Mouse (Mus musculus) urinary bladder, postnatal 36 days (tissue): Measurements from ENCODE around the gene Tmtc1.

Experiments
- DNase-seq, 2 experiments: peaks; one replicate each; pipeline ENCODE4 v3.0.0; 2022; ENCODE audit warnings: low spot score in 2 of 2, mixed read lengths in 1 of 2

Gene Tmtc1

DNA sequence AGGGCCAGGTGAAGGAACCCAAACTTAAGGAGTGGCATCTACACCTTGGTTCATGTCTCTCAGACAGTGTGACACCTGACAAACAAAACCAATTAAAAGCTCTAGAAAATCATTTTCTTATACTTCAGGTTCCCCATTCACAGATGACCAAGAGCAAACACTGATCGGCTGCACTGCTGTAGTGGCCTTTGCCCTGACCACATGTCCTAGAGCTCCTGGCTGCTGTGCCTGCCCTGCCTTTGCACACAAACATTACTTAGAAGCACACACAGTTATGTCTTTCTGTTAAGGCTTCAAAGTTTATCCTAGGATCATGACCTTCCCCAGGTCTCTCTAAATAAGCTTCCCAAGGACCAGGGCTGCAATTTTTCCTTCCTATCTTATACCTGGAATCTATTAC lies 199.4 kb downstream of the Tmtc1 start:
- DNase-seq = no peak

DNA sequence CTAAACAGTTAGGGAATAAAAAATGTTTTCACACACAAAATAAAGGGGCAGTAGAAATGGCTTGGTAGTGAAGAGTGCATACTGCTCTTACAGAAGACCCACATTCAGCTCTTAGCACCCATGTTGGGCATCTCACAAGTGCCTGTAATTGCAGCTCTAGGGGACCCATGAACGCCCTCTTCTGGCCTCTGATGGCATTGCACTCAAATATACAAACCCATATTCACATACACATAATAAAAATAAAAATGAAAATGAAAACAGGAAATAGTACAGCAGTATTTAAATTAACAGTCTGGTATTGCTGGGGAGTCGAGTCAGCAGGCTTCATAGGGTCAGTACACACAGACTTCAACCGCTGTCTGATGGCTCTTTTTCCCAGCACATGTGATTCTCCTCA lies 201.9 kb downstream of the Tmtc1 start:
- no peak for DNase-seq

DNA sequence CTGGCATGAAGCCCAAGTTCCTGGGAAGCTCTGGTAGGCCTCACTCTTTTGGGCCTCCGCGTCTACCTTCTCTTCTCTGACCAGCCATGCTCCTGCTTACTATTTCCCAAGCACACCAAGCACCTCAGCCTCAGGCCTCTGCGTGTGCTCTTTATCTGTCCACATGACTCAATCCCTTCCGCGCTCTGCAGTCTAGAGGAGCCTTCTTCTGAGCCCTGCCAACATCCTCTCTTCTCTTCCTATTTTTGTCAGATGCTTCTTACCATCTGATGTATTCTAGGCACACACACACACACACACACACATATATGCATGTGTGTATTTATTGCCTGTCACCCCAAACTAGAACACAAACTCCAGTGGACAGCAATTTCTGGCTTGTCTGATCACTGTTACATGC lies 202.5 kb downstream of the Tmtc1 start:
- DNase-seq = no peak

DNA sequence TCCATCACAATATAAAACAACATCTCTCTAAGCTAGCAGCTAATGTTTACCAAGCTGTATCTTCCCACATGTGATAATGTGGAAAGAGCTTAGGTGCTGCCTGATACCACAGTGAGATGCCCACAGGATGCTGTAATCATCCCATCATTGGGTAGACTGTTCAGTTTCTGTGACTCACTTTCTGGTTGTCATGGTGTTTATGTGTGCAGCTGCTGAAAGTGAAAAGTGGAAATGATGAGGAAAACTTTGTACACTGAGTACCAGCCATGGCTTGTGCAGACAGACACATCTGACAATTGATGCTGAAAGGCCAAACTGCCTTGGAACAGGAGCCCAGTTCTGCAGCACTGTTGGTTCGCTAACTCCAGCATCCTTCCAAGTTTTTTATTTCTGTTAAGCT lies 204.9 kb downstream of the Tmtc1 start:
- no peak for DNase-seq

DNA sequence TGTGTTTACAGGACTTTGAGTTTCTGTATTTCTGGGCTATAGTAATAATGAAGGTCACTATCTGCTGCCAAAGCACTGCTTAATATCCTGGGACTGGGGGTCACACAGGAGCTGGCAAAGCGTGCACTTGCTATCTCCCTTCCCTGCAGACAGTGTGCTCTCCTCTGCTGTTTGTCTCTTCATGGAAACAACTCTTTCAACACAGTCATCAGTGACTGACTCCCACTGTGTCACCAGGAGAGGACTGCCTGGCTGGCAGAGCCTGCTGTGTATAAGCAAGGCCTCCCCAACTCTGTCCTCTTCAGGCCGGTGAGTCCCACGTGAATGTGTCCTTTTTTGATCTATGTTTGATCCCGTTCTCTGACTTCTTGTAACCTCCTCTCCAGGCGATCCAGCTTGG lies 206.7 kb downstream of the Tmtc1 start:
- DNase-seq = no peak

DNA sequence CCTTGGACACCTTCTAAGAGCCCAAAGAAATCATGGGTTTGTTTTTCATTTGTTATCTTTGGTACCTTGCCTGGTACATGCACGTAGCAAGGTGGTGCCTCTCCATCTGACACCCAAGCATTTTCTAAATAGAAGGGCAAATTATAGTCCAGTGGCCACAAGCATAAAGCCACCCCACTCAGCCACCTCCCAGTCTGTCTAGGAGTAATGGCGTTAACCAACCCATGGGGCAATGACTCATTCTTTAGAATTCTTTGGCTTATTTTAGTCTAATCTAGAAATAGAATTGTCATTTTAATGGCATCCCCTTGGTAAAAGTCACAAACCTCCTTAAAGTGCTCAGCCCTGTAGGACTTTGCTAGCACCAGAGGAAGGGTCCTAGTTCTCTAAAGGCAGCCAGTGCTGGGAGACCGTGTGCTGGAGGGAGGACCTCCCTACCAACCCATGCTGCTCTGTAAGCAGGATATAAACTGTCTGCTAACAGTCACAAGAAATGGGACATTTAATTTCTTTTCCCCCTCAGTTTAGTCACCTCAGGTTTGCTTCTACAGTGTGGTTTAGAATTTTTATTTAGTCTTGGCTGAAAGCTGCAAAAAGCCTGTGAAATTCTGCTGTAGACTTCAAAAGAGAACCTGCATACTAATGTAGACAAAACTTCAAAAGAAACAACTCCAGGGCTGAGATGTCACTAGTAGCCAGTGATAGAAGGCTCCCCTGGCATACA lies 209.9 kb downstream of the Tmtc1 start:
- DNase-seq = no peak

DNA sequence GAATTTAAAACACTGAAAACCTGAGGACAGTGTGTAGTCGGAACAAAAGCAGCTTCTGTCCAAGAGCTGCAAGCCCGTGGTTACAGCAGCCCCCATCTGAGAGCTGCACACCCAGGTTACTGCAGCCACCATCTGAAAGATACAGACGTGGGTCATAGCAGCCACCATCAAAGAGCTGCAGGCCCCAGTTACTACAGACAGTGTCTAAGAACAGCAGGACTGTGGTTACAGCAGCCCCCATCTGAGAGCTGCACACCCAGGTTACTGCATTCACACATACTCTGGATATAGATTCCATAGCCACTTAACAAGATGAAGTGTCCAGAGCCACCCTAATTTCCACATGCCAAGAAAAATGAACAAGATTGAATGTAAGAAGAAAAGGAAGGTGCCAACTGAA lies 216.6 kb downstream of the Tmtc1 start:
- no peak for DNase-seq

DNA sequence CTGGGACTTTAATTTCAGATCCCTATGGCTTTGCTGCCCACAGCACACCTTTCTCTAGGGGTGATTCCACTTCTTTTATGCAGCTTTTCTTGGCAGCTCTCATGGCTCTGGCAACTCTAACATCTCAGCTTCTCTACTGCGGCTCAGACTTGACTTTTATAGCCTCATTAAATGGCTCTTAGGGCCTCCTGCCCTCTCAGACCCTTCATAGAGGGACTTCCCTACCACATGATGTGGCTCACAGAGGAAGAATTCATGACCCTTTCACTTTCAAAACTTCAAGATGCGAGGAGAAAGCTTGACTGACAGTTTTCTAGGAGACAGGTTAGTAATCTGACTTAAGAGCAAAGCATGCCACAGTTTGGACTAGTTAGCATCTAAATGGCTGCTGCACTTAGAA lies 221.5 kb downstream of the Tmtc1 start:
- DNase-seq = no peak

DNA sequence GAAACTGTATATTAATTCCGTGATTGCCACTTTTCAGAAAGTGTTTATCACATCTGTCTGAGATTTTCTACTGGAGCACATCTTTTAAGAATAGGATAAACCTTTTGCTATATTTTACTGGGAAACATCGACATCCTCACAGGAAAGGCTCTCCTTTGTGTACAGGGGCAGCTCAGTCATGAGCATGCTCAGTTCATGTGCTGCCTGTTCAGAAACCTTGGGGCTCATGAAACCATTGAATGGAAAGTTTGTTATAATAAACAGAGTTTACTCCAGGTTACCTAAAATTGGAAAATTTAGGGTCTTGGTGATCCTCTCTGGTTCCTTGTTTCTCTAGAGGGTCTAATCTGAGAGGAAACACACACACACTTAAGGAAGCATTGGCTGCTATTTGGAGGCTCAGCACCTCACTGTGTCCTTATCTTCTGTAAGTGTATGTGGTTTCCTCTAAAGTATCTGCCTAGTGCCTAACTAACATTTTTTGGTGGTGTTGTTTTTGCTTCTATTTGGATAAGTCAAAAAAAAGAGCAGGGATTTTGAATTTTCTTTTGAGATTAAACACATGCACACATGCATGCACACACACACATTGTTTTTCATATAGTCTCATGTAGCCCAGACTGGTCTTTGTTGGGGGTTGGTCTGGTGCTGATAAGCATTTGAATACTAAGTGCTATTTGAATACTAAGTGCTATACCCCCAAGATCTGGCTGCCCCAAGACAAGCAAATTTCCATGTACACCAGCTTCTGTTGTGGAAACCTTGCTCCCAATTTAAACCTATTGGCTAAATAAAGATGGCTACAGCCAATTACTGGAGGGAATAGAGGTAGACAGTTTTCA lies 225.7 kb downstream of the Tmtc1 start:
- DNase-seq = no peak

DNA sequence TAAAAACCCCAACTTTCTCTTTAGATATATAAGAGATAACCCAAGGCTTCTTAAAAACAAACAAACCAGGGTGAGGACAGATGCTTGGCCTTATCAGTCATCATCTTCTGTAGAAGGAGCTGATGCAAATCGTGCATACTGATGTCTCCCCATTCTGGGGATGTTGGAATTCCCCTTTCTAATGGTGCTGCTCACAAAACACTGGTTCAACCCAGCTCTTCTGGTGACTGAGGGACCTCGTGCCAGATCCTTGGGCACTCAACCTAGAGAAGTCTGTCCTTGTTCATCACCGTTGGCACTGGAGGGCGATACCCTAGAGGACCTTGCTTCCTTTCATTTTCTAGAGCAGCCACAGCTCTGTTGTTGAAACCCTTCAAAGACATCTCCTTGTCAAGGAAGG lies 227.4 kb downstream of the Tmtc1 start:
- no peak for DNase-seq

DNA sequence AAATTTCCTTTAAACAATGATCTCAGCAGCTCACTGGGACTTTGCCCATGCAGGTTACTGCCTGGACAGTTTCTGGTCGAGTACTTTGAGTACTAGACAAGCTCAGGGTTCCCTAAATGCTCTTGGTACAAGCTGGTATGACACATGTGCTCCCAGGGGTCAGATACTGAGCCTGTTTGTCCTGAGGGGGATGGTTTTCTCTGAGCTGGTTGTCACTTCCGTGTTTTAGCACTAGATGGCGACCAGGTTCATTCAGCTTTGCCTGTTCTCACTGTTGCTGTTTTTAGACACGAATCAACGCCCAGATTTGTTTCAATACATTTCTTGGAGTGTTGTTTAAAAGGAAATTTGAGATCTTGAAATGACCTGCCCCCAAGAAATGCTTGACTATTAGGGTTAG lies 229.4 kb downstream of the Tmtc1 start:
- peak in 1 of 2 experiments; percentile 32 for DNase-seq

DNA sequence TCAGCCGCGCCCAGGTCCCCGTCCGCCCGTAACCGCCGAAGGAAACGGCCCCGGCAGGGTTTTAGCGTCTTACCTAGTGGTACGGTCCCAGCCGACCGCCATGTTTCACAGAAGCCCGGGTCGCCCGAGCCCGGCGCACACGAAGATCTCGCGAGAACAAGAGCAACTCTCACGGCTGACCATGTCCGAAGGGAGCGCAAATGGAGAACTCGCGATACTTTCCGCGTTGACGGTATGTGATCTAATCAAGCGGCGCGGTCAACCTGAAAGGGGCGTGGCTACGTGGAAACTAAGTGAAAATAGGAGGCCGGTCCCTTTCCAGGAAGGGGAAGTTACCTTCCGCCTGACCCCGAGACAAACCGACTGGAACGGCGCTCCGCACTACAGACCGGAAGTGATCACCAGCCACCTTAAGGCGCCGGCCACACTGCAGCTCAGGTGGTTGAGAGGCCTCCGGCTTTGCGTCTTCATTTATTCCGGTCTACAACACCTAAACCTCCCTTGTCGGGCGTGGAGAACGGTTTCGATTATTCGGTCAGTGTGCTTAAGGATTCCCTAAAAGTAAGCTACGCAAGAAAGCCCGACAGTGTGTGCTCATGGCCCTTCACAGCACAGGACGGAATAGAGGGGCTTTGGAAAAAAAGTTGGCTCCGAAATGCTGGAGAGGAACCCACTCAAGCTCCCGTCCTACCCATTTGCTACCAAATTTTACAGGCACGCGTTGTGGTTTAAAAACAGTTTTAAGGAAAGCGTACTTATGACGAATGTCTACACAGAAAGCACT lies 232.1 kb downstream of the Tmtc1 start, which contains the start of gene Ergic2:
Gene Ergic2 (minus strand): TSS at position 478 of the 784 bp plus-strand sequence.
- DNase-seq = peak; percentile 97 to 98

DNA sequence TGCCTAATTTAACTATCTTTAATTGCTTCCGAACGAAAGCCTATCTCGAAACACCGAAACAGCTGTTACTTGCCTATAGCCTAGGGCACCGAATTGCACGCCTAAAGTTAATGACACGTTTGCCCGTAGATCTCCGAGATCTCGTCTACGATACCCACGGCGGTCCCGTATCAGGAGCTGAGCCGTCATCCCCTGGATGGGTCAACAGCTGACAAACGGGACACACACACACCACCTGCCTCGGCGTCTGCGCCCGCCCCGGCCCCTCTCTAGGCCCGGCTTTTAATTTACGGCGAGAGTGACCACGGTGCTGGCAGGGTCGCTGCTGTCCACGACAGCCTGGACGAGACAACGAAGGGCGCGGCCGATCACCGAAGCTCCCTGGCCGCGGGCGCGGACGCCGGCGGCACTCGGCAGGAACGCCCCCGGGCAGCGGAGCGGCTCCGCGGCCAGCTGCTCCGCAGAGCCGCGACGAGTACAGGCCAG lies 232.8 kb downstream of the Tmtc1 start:
- no peak for DNase-seq

DNA sequence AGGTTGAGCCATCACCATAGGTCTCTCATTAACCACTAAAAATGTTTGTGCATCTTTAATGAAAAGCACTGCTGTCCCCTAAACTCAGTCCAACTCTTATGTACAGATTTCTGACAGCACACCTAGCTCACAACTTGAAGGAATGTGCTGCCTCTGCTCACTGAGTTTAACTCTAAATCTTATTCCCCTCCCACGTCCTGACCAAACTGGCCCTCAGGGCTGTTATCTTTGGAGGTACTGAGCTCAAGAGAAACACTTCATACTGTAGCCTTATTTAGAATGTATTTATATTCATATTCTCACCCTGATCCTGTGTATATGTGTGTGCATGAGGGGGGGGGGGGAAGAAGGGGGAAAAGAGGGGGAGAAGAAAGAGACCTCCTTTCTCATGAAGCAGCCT lies 236.7 kb downstream of the Tmtc1 start:
- no peak for DNase-seq

DNA sequence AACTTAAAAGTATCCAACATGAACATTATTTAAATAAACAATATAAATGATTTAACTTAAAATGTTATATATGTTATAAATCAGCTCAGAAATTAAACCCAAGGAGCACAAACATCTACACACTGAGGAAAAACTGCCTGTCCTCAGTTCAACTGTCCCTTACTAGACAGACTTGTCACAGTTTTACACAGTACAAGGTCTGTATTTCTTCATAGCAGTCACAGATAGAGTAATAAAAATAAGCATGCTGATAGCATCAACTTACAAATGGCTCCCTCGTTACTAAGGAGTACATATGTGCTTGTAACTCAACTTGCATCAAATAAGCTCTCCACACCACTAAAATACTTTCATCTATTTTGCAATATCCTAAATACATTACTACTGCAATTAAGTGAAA lies 239.1 kb downstream of the Tmtc1 start:
- DNase-seq = no peak

DNA sequence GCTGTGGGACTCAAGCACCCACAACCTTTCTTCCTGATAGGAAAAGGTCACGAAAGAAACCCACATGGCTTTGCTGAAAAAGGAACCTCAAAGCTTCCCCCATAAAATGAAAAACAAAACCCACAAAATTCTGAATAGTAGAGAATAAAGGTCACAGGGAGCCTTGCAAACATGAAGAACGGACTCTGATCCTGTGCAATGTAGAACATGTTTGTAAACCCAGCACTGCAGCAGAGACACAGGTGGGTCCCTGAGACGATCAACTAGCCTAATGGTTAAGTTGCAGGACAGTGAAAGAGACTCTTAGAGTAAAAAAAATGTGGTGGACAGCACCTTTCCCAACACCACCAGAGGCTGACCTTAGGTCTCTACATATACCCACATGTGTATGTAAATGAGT lies 244.5 kb downstream of the Tmtc1 start:
- no peak for DNase-seq

DNA sequence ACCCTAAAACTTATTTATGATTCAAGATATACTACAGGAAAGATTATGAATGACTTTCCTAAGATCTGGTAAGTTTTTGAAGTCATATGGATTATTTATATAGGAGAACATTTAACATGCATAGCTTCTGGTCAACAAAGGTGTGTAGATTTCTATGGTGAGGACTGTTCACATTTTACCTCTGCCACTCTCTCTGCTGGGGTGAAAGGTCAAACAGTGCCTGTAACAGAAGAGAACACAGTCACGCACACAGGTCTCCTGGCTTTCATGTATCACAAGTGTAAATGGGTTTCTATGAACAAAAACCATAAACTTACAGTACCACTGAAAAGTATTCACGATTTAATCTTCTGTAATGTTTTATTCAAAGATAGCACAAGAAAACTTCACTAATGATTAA lies 245.0 kb downstream of the Tmtc1 start:
- DNase-seq = no peak

DNA sequence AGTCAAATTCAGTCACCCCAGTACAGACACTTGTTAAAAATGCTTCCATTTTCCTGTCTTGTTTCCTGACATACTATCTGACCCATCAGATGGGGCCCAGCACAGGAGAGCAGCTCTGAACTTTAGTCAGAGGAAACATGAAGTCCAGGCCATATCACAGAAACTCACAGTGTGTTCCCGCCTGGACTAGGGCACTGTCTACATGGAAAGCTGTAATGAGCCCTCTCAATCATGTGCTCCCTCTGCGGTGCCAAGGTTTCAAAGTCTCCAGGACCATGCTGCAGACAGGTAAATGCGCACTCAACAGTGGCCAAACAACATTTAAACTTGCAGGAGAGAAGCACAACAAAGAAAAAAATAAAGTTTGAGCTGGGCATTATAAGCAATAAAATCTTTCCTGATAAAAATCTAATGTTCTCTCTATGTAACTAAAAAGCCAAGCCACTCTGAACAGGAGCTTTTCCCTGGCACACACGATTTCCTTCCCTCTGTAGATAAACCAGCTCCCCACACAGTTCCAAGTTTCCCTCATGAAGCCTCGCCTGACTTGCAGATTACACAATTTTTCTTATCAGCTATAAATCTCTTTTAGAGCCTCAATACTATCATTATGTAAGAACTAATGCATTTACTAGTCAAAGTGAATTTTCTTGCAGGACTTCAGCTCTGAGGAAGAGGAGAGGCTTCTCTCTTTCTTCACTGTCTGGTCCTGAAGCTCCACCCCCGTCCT lies 250.1 kb downstream of the Tmtc1 start:
- DNase-seq = no peak

DNA sequence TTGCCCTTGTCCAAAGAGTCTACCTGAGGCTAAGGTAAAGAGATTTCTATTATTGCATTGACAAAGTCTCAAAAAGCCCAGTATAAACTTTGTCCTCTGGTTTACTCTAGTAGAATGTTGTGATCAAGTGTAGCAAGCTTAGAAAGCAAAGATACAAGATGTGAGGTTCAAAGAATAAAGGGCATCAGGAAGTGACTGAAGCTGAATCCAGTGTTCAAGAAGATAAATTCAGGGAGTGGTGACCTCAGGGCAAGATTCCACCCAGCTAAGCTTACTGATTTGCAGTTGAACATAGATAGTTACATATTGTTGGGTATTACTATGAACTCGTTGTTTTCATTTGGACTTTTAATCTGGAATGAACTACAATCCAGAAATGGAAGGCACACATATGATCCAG lies 258.5 kb downstream of the Tmtc1 start:
- no peak for DNase-seq
